Mouse (Mus musculus): ENCODE measurements around the gene Inhbe. TPM values are rescaled to one million over a fixed set of nuclear protein-coding genes. Genes with fewer than 3 reads are reported as not detected.
A peak's percentile ranks its signal among the peaks of the same experiment; 100 is the strongest.
"Not testable (repeated sequence)": the region's sequence is repeated elsewhere in the genome, so short reads cannot be mapped to it uniquely, and the experiment has no call there.

The Inhbe gene
- total RNA-seq, 1 experiment, result 0.22 TPM

GRCm38 (mm10) chr10:127312858-127313257 is 41.4 kb downstream of the Inhbe start:
- no peak overlapping the region for H3K9ac ChIP-seq (ENCODE audit: insufficient read depth, low read depth, low read length, poor library complexity, severe bottlenecking)
- peaks cover 2 to 4% of the 10 kb centered on the region in 2 experiments for H3K4me1 ChIP-seq (ENCODE audit: control insufficient read depth in 2 of 2, insufficient read depth in 2 of 2, low read length in 2 of 2, poor library complexity in 1 of 2)
- H3K9me3 ChIP-seq (ENCODE audit: control insufficient read depth, insufficient read depth, low read depth, low read length), result no peaks in the 10 kb centered on the region
- H3K27ac ChIP-seq (ENCODE audit: insufficient read depth, low read depth, low read length, poor library complexity, severe bottlenecking), result peak overlapping the region; percentile 55; the same call in 1 of the 2 replicates
- in situ Hi-C loops (cut with MboI; ENCODE audit: low sequenced_read_pairs in 2 of 2, unreplicated experiment in 2 of 2), result no loop called here
- no peak for DNase-seq (ENCODE audit: low read depth, low spot score)
- peaks cover 17% of the 10 kb centered on the region for H3K36me3 ChIP-seq (ENCODE audit: control insufficient read depth, insufficient read depth, low read length, poor library complexity, severe bottlenecking)
- TF ChIP-seq ZC3H11A (IDR thresholded peaks at IDR 0.05; ENCODE audit: borderline replicate concordance, low read depth, low read length), result no peak
- TF ChIP-seq MAFK (IDR thresholded peaks at IDR 0.05; ENCODE audit: insufficient read depth, low read depth, low read length), result no peak
- TF ChIP-seq ZNF384 (IDR thresholded peaks at IDR 0.05; ENCODE audit: low read depth, low read length), result no peak
- no peak for TF ChIP-seq CHD2 (IDR thresholded peaks at IDR 0.05; ENCODE audit: low read depth, low read length)
- TF ChIP-seq HCFC1 (IDR thresholded peaks at IDR 0.05; ENCODE audit: borderline replicate concordance, insufficient read depth, low read length), result no peak
- no peak overlapping the region for H3K4me3 ChIP-seq (ENCODE audit: insufficient read depth in 1 of 2, low read depth in 1 of 2, low read length in 2 of 2, poor library complexity in 1 of 2, severe bottlenecking in 1 of 2)

GRCm38 (mm10) chr10:127312356-127312676 is 41.9 kb downstream of the Inhbe start:
- Histone ChIP-seq H3K36me3 (ENCODE audit: control insufficient read depth, insufficient read depth, low read length, poor library complexity, severe bottlenecking) (peaks cover 20% of the 10 kb centered on the region), H3K9ac (ENCODE audit: insufficient read depth, low read depth, low read length, poor library complexity, severe bottlenecking) (peak overlapping the region; percentile 79; the same call in 1 of the 2 replicates), H3K27ac (ENCODE audit: insufficient read depth, low read depth, low read length, poor library complexity, severe bottlenecking) (no peak overlapping the region), H3K4me3 (ENCODE audit: insufficient read depth in 1 of 2, low read depth in 1 of 2, low read length in 2 of 2, poor library complexity in 1 of 2, severe bottlenecking in 1 of 2) (peak overlapping the region; percentile 87 to 91), H3K4me1 (ENCODE audit: control insufficient read depth in 2 of 2, insufficient read depth in 2 of 2, low read length in 2 of 2, poor library complexity in 1 of 2) (peaks cover 2 to 4% of the 10 kb centered on the region in 2 experiments), H3K9me3 (ENCODE audit: control insufficient read depth, insufficient read depth, low read depth, low read length) (no peaks in the 10 kb centered on the region)
- peak; percentile 65; the same call in 1 of the 2 replicates for TF ChIP-seq HCFC1 (IDR thresholded peaks at IDR 0.05; ENCODE audit: borderline replicate concordance, insufficient read depth, low read length)
- peak; percentile 41; the same call in 1 of the 2 replicates for TF ChIP-seq CHD2 (IDR thresholded peaks at IDR 0.05; ENCODE audit: low read depth, low read length)
- TF ChIP-seq ZC3H11A (IDR thresholded peaks at IDR 0.05; ENCODE audit: borderline replicate concordance, low read depth, low read length), result no peak
- 0 out of 2 replicates have a peak, but pooled peaks have one; percentile 51 for TF ChIP-seq ZNF384 (IDR thresholded peaks at IDR 0.05; ENCODE audit: low read depth, low read length)
- DNase-seq (ENCODE audit: low read depth, low spot score), result peak; percentile 98
- in situ Hi-C loops (cut with MboI; ENCODE audit: low sequenced_read_pairs in 2 of 2, unreplicated experiment in 2 of 2), result no loop called here

- H3K9ac ChIP-seq (ENCODE audit: insufficient read depth, low read depth, low read length, poor library complexity, severe bottlenecking), result peak within 1 kb of the TSS; percentile 96
- H3K27ac ChIP-seq (ENCODE audit: insufficient read depth, low read depth, low read length, poor library complexity, severe bottlenecking), result peak within 1 kb of the TSS; percentile 68
- peaks cover 2 to 4% of the 10 kb centered on the region in 2 experiments for H3K4me1 ChIP-seq (ENCODE audit: control insufficient read depth in 2 of 2, insufficient read depth in 2 of 2, low read length in 2 of 2, poor library complexity in 1 of 2)
- peak within 1 kb of the TSS; percentile 87 to 91 for H3K4me3 ChIP-seq (ENCODE audit: insufficient read depth in 1 of 2, low read depth in 1 of 2, low read length in 2 of 2, poor library complexity in 1 of 2, severe bottlenecking in 1 of 2)
- H3K36me3 ChIP-seq (ENCODE audit: control insufficient read depth, insufficient read depth, low read length, poor library complexity, severe bottlenecking), result peaks cover 24% of the 10 kb centered on the region
- DNase-seq (ENCODE audit: low read depth, low spot score), result peak; percentile 90
- H3K9me3 ChIP-seq (ENCODE audit: control insufficient read depth, insufficient read depth, low read depth, low read length), result no peaks in the 10 kb centered on the region
- in situ Hi-C loops (cut with MboI; ENCODE audit: low sequenced_read_pairs in 2 of 2, unreplicated experiment in 2 of 2), result no loop called here
- TF ChIP-seq HCFC1 (IDR thresholded peaks at IDR 0.05; ENCODE audit: borderline replicate concordance, insufficient read depth, low read length) (peak; percentile 94), ZC3H11A (IDR thresholded peaks at IDR 0.05; ENCODE audit: borderline replicate concordance, low read depth, low read length) (no peak)
These were observed 42.5 kb downstream of the Inhbe start, which contains the start of gene Mars for GRCm38 (mm10) chr10:127311476-127312355. Mars (minus strand) TSS chr10:127311786.

GRCm38 (mm10) chr10:127310523-127311475 is 43.4 kb downstream of the Inhbe start:
- Histone ChIP-seq H3K9ac (ENCODE audit: insufficient read depth, low read depth, low read length, poor library complexity, severe bottlenecking) (peak overlapping the region; percentile 96), H3K36me3 (ENCODE audit: control insufficient read depth, insufficient read depth, low read length, poor library complexity, severe bottlenecking) (peaks cover 31% of the 10 kb centered on the region), H3K27ac (ENCODE audit: insufficient read depth, low read depth, low read length, poor library complexity, severe bottlenecking) (peak overlapping the region; percentile 68), H3K4me3 (ENCODE audit: insufficient read depth in 1 of 2, low read depth in 1 of 2, low read length in 2 of 2, poor library complexity in 1 of 2, severe bottlenecking in 1 of 2) (peak overlapping the region; percentile 87 to 91), H3K9me3 (ENCODE audit: control insufficient read depth, insufficient read depth, low read depth, low read length) (no peaks in the 10 kb centered on the region), H3K4me1 (ENCODE audit: control insufficient read depth in 2 of 2, insufficient read depth in 2 of 2, low read length in 2 of 2, poor library complexity in 1 of 2) (peaks cover 2 to 4% of the 10 kb centered on the region in 2 experiments)
- no peak for DNase-seq (ENCODE audit: low read depth, low spot score)
- no peak for TF ChIP-seq HCFC1 (IDR thresholded peaks at IDR 0.05; ENCODE audit: borderline replicate concordance, insufficient read depth, low read length)
- no peak for TF ChIP-seq CHD2 (IDR thresholded peaks at IDR 0.05; ENCODE audit: low read depth, low read length)
- no peak for TF ChIP-seq ZNF384 (IDR thresholded peaks at IDR 0.05; ENCODE audit: low read depth, low read length)
- TF ChIP-seq MAFK (IDR thresholded peaks at IDR 0.05; ENCODE audit: insufficient read depth, low read depth, low read length), result no peak
- TF ChIP-seq ZC3H11A (IDR thresholded peaks at IDR 0.05; ENCODE audit: borderline replicate concordance, low read depth, low read length), result no peak
- in situ Hi-C loops (cut with MboI; ENCODE audit: low sequenced_read_pairs in 2 of 2, unreplicated experiment in 2 of 2), result no loop called here

GRCm38 (mm10) chr10:127309167-127309566 is 45.0 kb downstream of the Inhbe start:
- in situ Hi-C loops (cut with MboI; ENCODE audit: low sequenced_read_pairs in 2 of 2, unreplicated experiment in 2 of 2), result not testable (repeated sequence)

More at GRCm38 (mm10) chr10:127309167-127309566, 45.0 kb downstream of the Inhbe start:
- DNase-seq (ENCODE audit: low read depth, low spot score); H3K9ac ChIP-seq (ENCODE audit: insufficient read depth, low read depth, low read length, poor library complexity, severe bottlenecking); H3K4me1 ChIP-seq (ENCODE audit: control insufficient read depth in 2 of 2, insufficient read depth in 2 of 2, low read length in 2 of 2, poor library complexity in 1 of 2); H3K27ac ChIP-seq (ENCODE audit: insufficient read depth, low read depth, low read length, poor library complexity, severe bottlenecking); H3K4me3 ChIP-seq (ENCODE audit: insufficient read depth in 1 of 2, low read depth in 1 of 2, low read length in 2 of 2, poor library complexity in 1 of 2, severe bottlenecking in 1 of 2); H3K9me3 ChIP-seq (ENCODE audit: control insufficient read depth, insufficient read depth, low read depth, low read length): not testable (repeated sequence)
- peaks cover 47% of the 10 kb centered on the region for H3K36me3 ChIP-seq (ENCODE audit: control insufficient read depth, insufficient read depth, low read length, poor library complexity, severe bottlenecking)
